Mouse (Mus musculus): ENCODE measurements at regions not wholly inside any gene's neighbourhood (a gene's known extent, or its start where the extent isn't known, plus 50 kb on each side); places are given as distances from the start of the nearest gene placed in this dataset.

- DNase-seq (ENCODE audit: low spot score in 2 of 2), result no peak
Measured at GRCm38 (mm10) chr9:67693716-67694115, 65.5 kb upstream of the C2cd4b start.

- DNase-seq (ENCODE audit: low spot score in 2 of 2), result no peak
Measured at GRCm38 (mm10) chr9:67698796-67699195, 60.4 kb upstream of the C2cd4b start.

GRCm38 (mm10) chr9:67699846-67700579 lies 59.2 kb upstream of the C2cd4b start:
- DNase-seq (ENCODE audit: low spot score in 2 of 2), result peak; percentile 7 to 17

- DNase-seq (ENCODE audit: low spot score in 2 of 2), result no peak
Measured at GRCm38 (mm10) chr9:67708246-67708960, 50.8 kb upstream of the C2cd4b start.

Measured in adrenal gland, postnatal 4 days (tissue).